Mouse (Mus musculus) urinary bladder, postnatal 4 days (tissue): ENCODE results near the gene Olfr572.

Source experiments
- DNase-seq, 2 experiments: peaks; one replicate each; pipeline ENCODE4 v3.0.0; 2021 to 2022; ENCODE audit warnings: low spot score in 2 of 2

Olfr572 gene

GRCm38 (mm10) chr7:102924109-102924508, at the start of gene Olfr572:
Olfr572 (plus strand) TSS chr7:102924409.
- DNase-seq: no peak

GRCm38 (mm10) chr7:102876822-102877221, 47.4 kb upstream of the Olfr572 start, which contains the start of gene Olfr568:
Olfr568 (plus strand) TSS chr7:102877122.
- DNase-seq: no peak

- DNase-seq: no peak
Measured at GRCm38 (mm10) chr7:102890782-102891181, 33.4 kb upstream of the Olfr572 start, which contains the start of gene Olfr569. Olfr569 (minus strand) TSS chr7:102890882.

- no peak for DNase-seq
Measured at GRCm38 (mm10) chr7:102915261-102915660, 8.9 kb upstream of the Olfr572 start.

GRCm38 (mm10) chr7:102916405-102916804, 7.8 kb upstream of the Olfr572 start:
- no peak for DNase-seq

GRCm38 (mm10) chr7:102917032-102917875, 7.0 kb upstream of the Olfr572 start, which contains the start of gene Olfr571:
Olfr571 (minus strand) TSS chr7:102917536.
- no peak for DNase-seq

GRCm38 (mm10) chr7:102919632-102920031, 4.6 kb upstream of the Olfr572 start:
- DNase-seq: no peak

- DNase-seq: no peak
Measured at GRCm38 (mm10) chr7:102927105-102927504, 2.9 kb downstream of the Olfr572 start.

- no peak for DNase-seq
Measured at GRCm38 (mm10) chr7:102942475-102942874, 18.3 kb downstream of the Olfr572 start, which contains the start of gene Olfr573-ps1. Olfr573-ps1 (minus strand) TSS chr7:102942575.

GRCm38 (mm10) chr7:102943417-102943816, 19.2 kb downstream of the Olfr572 start:
- DNase-seq: no peak

- no peak for DNase-seq
Measured at GRCm38 (mm10) chr7:102948167-102948566, 24.0 kb downstream of the Olfr572 start, which contains the start of gene Olfr574. Olfr574 (plus strand) TSS chr7:102948467.

GRCm38 (mm10) chr7:102950732-102951131, 26.5 kb downstream of the Olfr572 start:
- DNase-seq: no peak

GRCm38 (mm10) chr7:102958137-102958536, 33.9 kb downstream of the Olfr572 start:
- DNase-seq: no peak

- DNase-seq: no peak
Measured at GRCm38 (mm10) chr7:102958593-102958992, 34.4 kb downstream of the Olfr572 start, which contains the start of gene Olfr575. Olfr575 (minus strand) TSS chr7:102958775.

- no peak for DNase-seq
Measured at GRCm38 (mm10) chr7:102962360-102962759, 38.2 kb downstream of the Olfr572 start, which contains the start of gene Olfr576. Olfr576 (plus strand) TSS chr7:102962660.

- DNase-seq: no peak
Measured at GRCm38 (mm10) chr7:102974399-102974798, 50.2 kb downstream of the Olfr572 start.

GRCm38 (mm10) chr7:102975843-102976242, 51.6 kb downstream of the Olfr572 start, which contains the start of gene Olfr577:
Olfr577 (minus strand) TSS chr7:102975943.
- DNase-seq: no peak
